9 mouse cellular contexts compared by ENCODE assay signal in genomic region chr11:117174098-117174892, GRCm38 (mm10). TPM values are rescaled to one million over a fixed set of nuclear protein-coding genes. Genes with fewer than 3 reads are reported as not detected.
DNase-seq lines count a peak whose midpoint lies in the region; ATAC-seq lines count a peak whose summit lies in the region.
"Had no signal": no experiment of that assay in that cellular context is flagged by ENCODE, and none has a peak within 500 bp of the region (broad histone marks: within the 10 kb centered on the region; RNA-seq: fewer than 3 reads in every experiment).

No protein-coding gene starts in this region.

- H3K27me3 ChIP-seq in neural tube, embryonic 11.5 days (ENCODE audit: control insufficient read depth, insufficient read depth, low read length): no peaks in the 10 kb centered on the region
- H3K27me3 ChIP-seq in forebrain, embryonic 14.5 days (replicated peaks; ENCODE audit: control insufficient read depth, insufficient read depth, low read length): no peaks in the 10 kb centered on the region
- H3K27me3 ChIP-seq in limb, embryonic 11.5 days (ENCODE audit: control insufficient read depth, insufficient read depth, low read length): no peaks in the 10 kb centered on the region
- H3K27me3 ChIP-seq in stomach, embryonic 14.5 days (ENCODE audit: control insufficient read depth, insufficient read depth, low read length): no peaks in the 10 kb centered on the region

- H3K9ac ChIP-seq in neural tube, embryonic 11.5 days (ENCODE audit: low read length): no peak overlapping the region
- peak overlapping the region; percentile 29; the same call in 1 of the 2 replicates for H3K9ac ChIP-seq in forebrain, embryonic 14.5 days (ENCODE audit: low read length)
- H3K9ac ChIP-seq in limb, embryonic 11.5 days (ENCODE audit: low read length): 0 out of 2 replicates have a peak overlapping the region, but pooled peaks have one; percentile 28
- H3K9ac ChIP-seq in stomach, embryonic 14.5 days (replicated peaks; ENCODE audit: low read depth, low read length): 0 out of 2 replicates have a peak overlapping the region, but pooled peaks have one; percentile 14

- no peak overlapping the region for H3K27ac ChIP-seq in neural tube, embryonic 11.5 days (ENCODE audit: low read depth, low read length)
- no peak overlapping the region for H3K27ac ChIP-seq in forebrain, embryonic 14.5 days (ENCODE audit: low read depth, low read length)
- 0 out of 2 replicates have a peak overlapping the region, but pooled peaks have one; percentile 32 for H3K27ac ChIP-seq in limb, embryonic 11.5 days (replicated peaks; ENCODE audit: low read depth, low read length)
- peak overlapping the region; percentile 80 for H3K27ac ChIP-seq in stomach, embryonic 14.5 days (ENCODE audit: low read length)

- H3K4me3 ChIP-seq in neural tube, embryonic 11.5 days (ENCODE audit: low read depth, low read length): no peak overlapping the region
- no peak overlapping the region for H3K4me3 ChIP-seq in forebrain, embryonic 14.5 days (ENCODE audit: low read depth, low read length)
- peak overlapping the region; percentile 8; the same call in 1 of the 2 replicates for H3K4me3 ChIP-seq in limb, embryonic 11.5 days (ENCODE audit: low read depth, low read length)
- peak overlapping the region; percentile 23 for H3K4me3 ChIP-seq in stomach, embryonic 14.5 days (ENCODE audit: low read depth, low read length)
- H3K4me3 ChIP-seq: megakaryocyte, embryonic 14.5 days had no signal

- H3K4me2 ChIP-seq in neural tube, embryonic 11.5 days (ENCODE audit: low read depth): peak overlapping the region; percentile 28
- H3K4me2 ChIP-seq in forebrain, embryonic 14.5 days (ENCODE audit: low read length): peak overlapping the region; percentile 36
- H3K4me2 ChIP-seq in limb, embryonic 11.5 days (ENCODE audit: low read depth, severe bottlenecking): peak overlapping the region; percentile 27
- H3K4me2 ChIP-seq in stomach, embryonic 14.5 days (replicated peaks; ENCODE audit: low read depth, low read length): peak overlapping the region; percentile 46

- no peaks in the 10 kb centered on the region for H3K36me3 ChIP-seq in neural tube, embryonic 11.5 days (ENCODE audit: control insufficient read depth, insufficient read depth, low read length)
- H3K36me3 ChIP-seq in forebrain, embryonic 14.5 days (ENCODE audit: control insufficient read depth, insufficient read depth, low read length): no peaks in the 10 kb centered on the region
- no peaks in the 10 kb centered on the region for H3K36me3 ChIP-seq in limb, embryonic 11.5 days (ENCODE audit: control insufficient read depth, insufficient read depth, low read length)
- H3K36me3 ChIP-seq in stomach, embryonic 14.5 days (ENCODE audit: control insufficient read depth, insufficient read depth, low read length): no peaks in the 10 kb centered on the region

- ATAC-seq in neural tube, embryonic 11.5 days (ENCODE audit: insufficient read depth, low FRiP score, low TSS enrichment): no peak
- no peak for ATAC-seq in forebrain, embryonic 14.5 days
- ATAC-seq in limb, embryonic 11.5 days (ENCODE audit: insufficient number of reproducible peaks, low FRiP score, low TSS enrichment, low read depth): no peak
- no peak for ATAC-seq in stomach, embryonic 14.5 days (ENCODE audit: insufficient number of reproducible peaks, insufficient read depth, low FRiP score, low read depth)

- H3K9me3 ChIP-seq in neural tube, embryonic 11.5 days (ENCODE audit: control insufficient read depth, low read length): no peaks in the 10 kb centered on the region
- no peaks in the 10 kb centered on the region for H3K9me3 ChIP-seq in forebrain, embryonic 14.5 days (replicated peaks; ENCODE audit: control insufficient read depth, low read length)
- H3K9me3 ChIP-seq in limb, embryonic 11.5 days (ENCODE audit: control insufficient read depth, low read length): no peaks in the 10 kb centered on the region
- no peaks in the 10 kb centered on the region for H3K9me3 ChIP-seq in stomach, embryonic 14.5 days (ENCODE audit: control insufficient read depth, low read depth, low read length)

- 52% methylated on average over 17 of the region's 18 CpGs for WGBS in neural tube, embryonic 11.5 days
- 39% methylated on average over 18 of the region's 18 CpGs for WGBS in forebrain, embryonic 14.5 days
- WGBS in limb, embryonic 11.5 days: 50% methylated on average over 18 of the region's 18 CpGs
- 33% methylated on average over 18 of the region's 18 CpGs for WGBS in stomach, embryonic 14.5 days

- no peak for DNase-seq in neural tube, embryonic 11.5 days (ENCODE audit: low spot score)
- DNase-seq in neural tube, embryonic 10.5 days (ENCODE audit: extremely low spot score, low spot score): no peak
- DNase-seq in forebrain, embryonic 14.5 days (ENCODE audit: low spot score): peak; percentile 60
- DNase-seq in limb, embryonic 11.5 days (ENCODE audit: low spot score): peak; percentile 42
- no peak for DNase-seq in cerebellum, postnatal 25 days
- DNase-seq in adipocyte (ENCODE audit: low spot score): no peak
- DNase-seq in thymus, postnatal 36 days: no peak

- no peaks in the 10 kb centered on the region; the same call in 1 of the 2 replicates for H3K4me1 ChIP-seq in neural tube, embryonic 11.5 days (ENCODE audit: control insufficient read depth, insufficient read depth, low read length)
- peaks cover 9% of the 10 kb centered on the region for H3K4me1 ChIP-seq in forebrain, embryonic 14.5 days (ENCODE audit: control insufficient read depth, insufficient read depth, low read length)
- 0 out of 2 replicates have a peak, but pooled peaks cover 8% of the 10 kb centered on the region for H3K4me1 ChIP-seq in limb, embryonic 11.5 days (ENCODE audit: control insufficient read depth, insufficient read depth, low read length)
- H3K4me1 ChIP-seq in stomach, embryonic 14.5 days (ENCODE audit: control insufficient read depth, insufficient read depth, low read length): peaks cover 20% of the 10 kb centered on the region

RNA-seq across cellular contexts. Expression of gene Sept9, which starts 25.2 kb away (rescaled TPM):
- 173 and 183 TPM in 2 replicates for polyA plus RNA-seq in neural tube, embryonic 11.5 days (2014; fragmentation: Nextera tagmentation; extraction: Ambion mirVana)
- 113 and 119 TPM in 2 replicates for polyA plus RNA-seq in forebrain, embryonic 14.5 days (2014; fragmentation: Nextera tagmentation; extraction: Ambion mirVana)
- 208 and 226 TPM in 2 replicates for polyA plus RNA-seq in limb, embryonic 11.5 days (2014; fragmentation: Nextera tagmentation; extraction: Ambion mirVana)
- polyA plus RNA-seq in stomach, embryonic 14.5 days (2014; fragmentation: Nextera tagmentation; extraction: Ambion mirVana): 106 and 109 TPM in 2 replicates

RNA-seq across cellular contexts. Expression of gene Sec14l1, which starts 59.3 kb away (rescaled TPM):
- polyA plus RNA-seq in neural tube, embryonic 11.5 days (2014; fragmentation: Nextera tagmentation; extraction: Ambion mirVana): 41.5 and 44.2 TPM in 2 replicates
- 43.6 and 56.3 TPM in 2 replicates for polyA plus RNA-seq in forebrain, embryonic 14.5 days (2014; fragmentation: Nextera tagmentation; extraction: Ambion mirVana)
- 28.1 and 29.7 TPM in 2 replicates for polyA plus RNA-seq in limb, embryonic 11.5 days (2014; fragmentation: Nextera tagmentation; extraction: Ambion mirVana)
- 41.1 and 42.7 TPM in 2 replicates for polyA plus RNA-seq in stomach, embryonic 14.5 days (2014; fragmentation: Nextera tagmentation; extraction: Ambion mirVana)

Comparison
In these comparisons a context has a peak if more than half of its experiments do, and no peak if none do; other contexts are left out.
1. DNase-seq: peak in forebrain, embryonic 14.5 days (single experiment) and limb, embryonic 11.5 days (single experiment); none in neural tube, embryonic 11.5 days (single experiment), neural tube, embryonic 10.5 days (single experiment), cerebellum, postnatal 25 days (0 of 2), adipocyte (single experiment) and thymus, postnatal 36 days (0 of 2).
2. H3K27ac ChIP-seq: peak in limb, embryonic 11.5 days (single experiment) and stomach, embryonic 14.5 days (single experiment); none in neural tube, embryonic 11.5 days (single experiment) and forebrain, embryonic 14.5 days (single experiment).
3. H3K4me3 ChIP-seq: peak in limb, embryonic 11.5 days (single experiment) and stomach, embryonic 14.5 days (single experiment); none in neural tube, embryonic 11.5 days (single experiment) and forebrain, embryonic 14.5 days (single experiment).
4. Peak in every context shown above with its lines, with median percentiles within 50 percentile points of each other: H3K4me2 ChIP-seq.